Mouse (Mus musculus) liver, embryonic 14 days (tissue): ENCODE results near the gene Olfr549. TPM values are rescaled to one million over a fixed set of nuclear protein-coding genes. Genes with fewer than 3 reads are reported as not detected.

Source experiments
- polyA plus RNA-seq: library from polyadenylated mRNA; depleted of rRNA; stranded (reverse); fragments of >200 nt; gene quantifications from 2 replicates; pipeline ENCODE4 v1.2.3, GENCODE M21; 2012; rRNA removed

The Olfr549 gene
- polyA plus RNA-seq: not detected in 2 replicates

DNA sequence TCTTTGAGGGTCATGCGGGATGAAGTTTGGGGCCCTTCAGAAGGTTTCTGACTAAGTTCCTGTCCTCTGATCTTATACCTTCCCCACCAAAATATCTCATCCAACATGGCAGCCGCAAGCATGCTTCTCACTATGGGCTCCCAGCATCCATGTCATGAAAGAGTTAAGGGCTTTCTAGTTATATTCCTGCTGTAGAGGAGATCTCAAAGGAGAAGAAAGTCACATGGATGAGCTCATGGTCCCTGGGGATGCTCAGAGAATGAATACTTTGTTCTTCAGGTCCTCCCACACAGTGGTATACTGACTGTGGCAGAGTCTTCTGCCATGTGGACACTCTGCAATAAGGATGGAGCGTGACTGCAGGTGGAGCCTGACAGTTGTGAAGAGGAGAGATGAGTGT is at the start of gene Olfr549:
TSS of gene Olfr549 (plus strand) at position 301 of the 400 bp plus-strand sequence.

DNA sequence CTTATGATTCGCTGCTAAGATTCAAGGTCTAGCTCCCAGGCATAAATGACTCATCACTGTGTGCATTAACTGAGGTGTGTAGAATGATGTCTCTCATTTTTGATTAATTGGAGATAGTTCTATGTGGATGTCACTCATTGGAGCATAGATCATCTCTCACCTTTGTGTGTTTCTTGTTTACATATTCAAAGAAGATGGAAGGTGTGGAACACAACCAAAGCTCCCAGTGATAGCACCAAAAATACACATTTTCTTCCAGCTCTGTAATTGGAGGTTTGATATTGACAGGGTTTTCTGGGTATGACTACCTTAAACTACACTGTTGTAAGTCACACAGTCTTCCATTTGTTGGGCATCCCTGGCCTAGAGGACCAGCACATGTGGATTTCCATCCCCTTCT is 15.2 kb upstream of the Olfr549 start, which contains the start of gene Olfr547:
TSS of gene Olfr547 (plus strand) at position 301 of the 400 bp plus-strand sequence.

GRCm38 (mm10) chr7:102540596-102540995 is 9.1 kb upstream of the Olfr549 start, which contains the start of gene Olfr548-ps1:
Olfr548-ps1 (plus strand) TSS chr7:102540896.

GRCm38 (mm10) chr7:102564999-102565997 is 15.6 kb downstream of the Olfr549 start, which contains the start of gene Trim21:
Trim21 (minus strand) TSS chr7:102565486.

DNA sequence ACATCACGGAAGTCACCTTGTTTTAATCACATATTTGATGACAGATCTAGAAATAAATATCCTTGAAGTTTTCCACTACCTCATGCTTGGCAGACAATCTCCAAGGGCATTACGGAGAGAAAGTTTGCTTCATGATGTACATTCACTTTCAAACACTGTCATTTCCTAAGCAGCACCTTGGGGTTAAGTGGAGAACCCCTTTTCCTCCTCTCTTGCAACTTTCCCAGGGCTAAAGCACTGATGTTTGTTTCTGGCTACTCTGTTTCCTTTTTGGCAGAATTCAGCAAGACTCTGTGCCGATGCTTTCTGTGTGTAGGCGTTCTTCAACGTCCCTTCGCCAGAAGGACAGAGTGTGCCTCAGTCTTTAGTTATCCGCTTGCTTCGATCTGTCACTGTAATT is 21.5 kb downstream of the Olfr549 start, which contains the start of gene Olfr550:
TSS of gene Olfr550 (plus strand) at position 301 of the 400 bp plus-strand sequence.

DNA sequence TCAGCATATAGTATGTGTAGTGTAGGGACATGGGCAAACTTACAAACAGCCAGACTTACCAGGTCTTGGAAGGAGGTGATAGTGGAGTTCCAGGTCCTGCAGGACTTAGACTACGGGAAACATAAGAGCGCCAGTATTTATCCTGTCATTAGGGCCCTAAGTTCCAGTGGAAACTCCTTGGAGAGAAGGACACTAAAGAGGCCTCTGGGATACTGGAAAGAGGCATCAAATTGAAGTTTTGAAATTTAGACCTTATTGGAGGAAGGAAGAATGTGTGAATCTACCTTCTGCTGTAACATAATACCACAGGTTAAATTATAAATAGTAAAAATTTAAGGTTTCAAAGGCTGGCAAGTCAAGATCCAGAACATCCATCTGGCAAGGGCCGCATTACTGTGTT is 42.1 kb downstream of the Olfr549 start, which contains the start of gene Olfr551:
TSS of gene Olfr551 (minus strand) at position 101 of the 400 bp plus-strand sequence.

GRCm38 (mm10) chr7:102597378-102598031 is 47.8 kb downstream of the Olfr549 start, which contains the start of gene Olfr552:
Olfr552 (plus strand) TSS chr7:102597770.

Other genes with a start within 250 kb of the Olfr549 start
- gene Rrm1, start 108.2 kb upstream of the Olfr549 start, polyA plus RNA-seq: 127 and 130 TPM in 2 replicates
- gene Olfr543, start 68.2 kb upstream of the Olfr549 start, polyA plus RNA-seq: not detected in 2 replicates
- gene Olfr544, start 61.6 kb upstream of the Olfr549 start, polyA plus RNA-seq: not detected in 2 replicates
- not detected in 2 replicates for gene Olfr545, start 50.3 kb upstream of the Olfr549 start, polyA plus RNA-seq
- not detected in 2 replicates for gene Olfr547, start 15.1 kb upstream of the Olfr549 start, polyA plus RNA-seq
- not detected in 2 replicates for gene Olfr548-ps1, start 9.0 kb upstream of the Olfr549 start, polyA plus RNA-seq
- gene Trim21, start 15.6 kb downstream of the Olfr549 start, polyA plus RNA-seq: 3.5 and 4.1 TPM in 2 replicates
- not detected in 2 replicates for gene Olfr550, start 21.6 kb downstream of the Olfr549 start, polyA plus RNA-seq
- not detected in 2 replicates for gene Olfr551, start 42.0 kb downstream of the Olfr549 start, polyA plus RNA-seq
- gene Olfr552, start 47.9 kb downstream of the Olfr549 start, polyA plus RNA-seq: not detected in 2 replicates
- not detected in 2 replicates for gene Olfr553, start 68.3 kb downstream of the Olfr549 start, polyA plus RNA-seq
- not detected in 2 replicates for gene Olfr554, start 88.6 kb downstream of the Olfr549 start, polyA plus RNA-seq
- not detected in 2 replicates for gene Olfr555, start 109.0 kb downstream of the Olfr549 start, polyA plus RNA-seq
- gene Olfr556, start 115.0 kb downstream of the Olfr549 start, polyA plus RNA-seq: not detected in 2 replicates
- gene Trim68, start 137.5 kb downstream of the Olfr549 start, polyA plus RNA-seq: 2.0 and 2.5 TPM in 2 replicates
- not detected in 2 replicates for gene Olfr557, start 146.0 kb downstream of the Olfr549 start, polyA plus RNA-seq
- gene Olfr558, start 152.3 kb downstream of the Olfr549 start, polyA plus RNA-seq: not detected in 2 replicates
- gene Olfr33, start 169.2 kb downstream of the Olfr549 start, polyA plus RNA-seq: not detected in 2 replicates
- gene Olfr559, start 177.6 kb downstream of the Olfr549 start, polyA plus RNA-seq: not detected in 2 replicates
- not detected in 2 replicates for gene Olfr560, start 209.5 kb downstream of the Olfr549 start, polyA plus RNA-seq
- 0.01 and 0.15 TPM in 2 replicates for gene Olfr78, start 209.6 kb downstream of the Olfr549 start, polyA plus RNA-seq
- gene Olfr561, start 221.4 kb downstream of the Olfr549 start, polyA plus RNA-seq: 0.05 TPM in 1 of 2 replicates, not detected in the other